Mouse (Mus musculus) brain, embryonic 18.5 days (tissue): ENCODE measurements around the gene Tsga10ip.
"Not testable (repeated sequence)": the region's sequence is repeated elsewhere in the genome, so short reads cannot be mapped to it uniquely, and the experiment has no call there.

Experiments
- DNase-seq: peaks from one replicate; pipeline ENCODE4 v3.0.0-alpha.2; 2012; ENCODE audit warnings: low read depth, low spot score

Gene Tsga10ip

DNA sequence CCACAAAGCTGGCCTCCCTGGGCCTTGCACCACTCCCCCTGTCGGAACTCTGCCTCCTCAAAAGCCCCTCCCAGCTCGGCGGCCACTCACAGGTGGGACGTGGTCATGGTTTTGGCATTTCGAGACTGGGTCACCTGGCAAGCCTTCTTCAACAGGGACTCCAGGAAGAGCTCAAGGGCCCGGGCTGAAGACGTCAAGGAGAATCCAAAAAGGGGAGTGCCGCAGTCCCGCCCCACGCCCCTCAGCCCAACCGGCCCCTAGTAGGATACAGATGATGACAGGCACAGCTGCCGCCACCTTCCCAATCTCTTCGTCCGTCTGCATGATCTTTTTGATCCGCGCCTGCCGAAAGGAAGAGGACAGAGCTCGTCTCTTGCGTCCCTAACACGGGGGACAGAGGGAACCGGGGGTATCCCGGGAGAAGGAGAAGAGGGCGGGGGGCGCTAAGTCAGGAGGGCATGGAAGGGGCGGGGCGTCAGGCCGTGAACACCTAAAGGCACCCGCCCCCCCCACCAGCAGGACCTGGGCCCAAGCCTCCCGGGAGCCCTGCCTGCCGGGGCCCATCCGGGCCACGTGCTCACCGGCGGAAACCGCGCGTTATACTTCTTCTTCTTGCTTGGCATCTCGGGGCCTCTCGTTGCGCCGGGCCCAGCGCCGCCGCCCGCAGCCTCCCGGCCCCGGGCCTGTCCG is 21.9 kb upstream of the Tsga10ip start:
- DNase-seq: no peak

DNA sequence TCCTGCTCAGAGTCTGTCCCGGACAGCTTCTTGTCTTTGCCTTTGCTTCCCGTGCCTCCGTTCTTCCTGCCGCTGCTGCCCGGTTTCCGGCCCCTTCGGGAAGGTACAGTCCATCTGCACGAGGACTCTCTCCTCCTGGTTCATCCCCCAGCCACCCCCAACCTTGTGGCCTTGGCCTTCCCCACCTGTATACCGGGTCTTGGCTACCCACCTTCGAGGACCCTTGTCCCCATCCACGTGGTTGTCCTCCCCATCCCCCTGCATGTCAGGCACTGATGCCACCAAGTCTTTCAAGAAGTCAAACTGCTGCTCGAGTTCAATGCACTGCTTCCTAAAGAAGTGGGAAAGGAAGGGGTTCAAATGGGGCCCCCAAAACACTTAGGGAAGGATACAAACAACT is 21.2 kb upstream of the Tsga10ip start:
- no peak for DNase-seq

GRCm38 (mm10) chr19:5422895-5423443 is 20.6 kb upstream of the Tsga10ip start:
- no peak for DNase-seq

- DNase-seq: no peak
Measured at GRCm38 (mm10) chr19:5422267-5422666, 19.9 kb upstream of the Tsga10ip start.

DNA sequence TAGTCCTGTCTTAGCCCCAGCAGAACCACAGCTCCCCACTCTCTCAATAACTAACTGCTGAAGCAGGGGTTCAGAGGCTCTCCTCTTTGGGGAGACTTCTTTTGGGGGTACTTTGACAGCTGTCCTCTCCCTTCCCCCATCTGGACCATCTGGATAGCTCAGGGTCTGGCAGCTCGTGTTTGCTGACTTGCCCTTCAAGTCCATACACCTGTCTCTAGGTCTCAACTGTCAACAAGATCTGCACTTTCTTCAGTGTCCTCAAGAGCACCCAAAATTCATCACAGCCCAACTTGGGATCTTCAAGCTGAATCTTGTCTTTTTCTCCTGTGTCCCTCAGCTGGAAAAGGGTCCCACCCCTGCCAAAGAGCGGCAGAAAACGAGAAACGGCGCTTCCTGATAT is 19.5 kb upstream of the Tsga10ip start:
- no peak for DNase-seq

DNA sequence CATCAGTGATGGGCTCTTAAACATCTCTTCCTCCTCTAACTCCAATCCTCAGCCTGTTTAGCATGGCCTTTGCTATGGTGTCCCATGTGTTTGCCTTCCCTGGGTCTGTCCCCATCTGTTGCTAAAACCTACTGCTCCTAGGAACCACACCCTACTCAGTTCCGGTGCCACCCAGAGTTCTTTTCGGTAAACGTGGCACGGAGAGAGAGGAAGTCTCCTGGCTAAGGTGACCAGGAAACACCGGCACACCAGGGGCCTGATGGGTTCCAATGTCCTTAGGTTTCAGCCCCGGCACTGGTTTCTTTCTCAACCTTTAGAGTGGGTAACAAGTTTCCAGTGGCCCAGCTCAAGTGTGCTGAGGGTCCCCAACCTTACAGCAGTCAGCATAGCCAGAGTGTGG is 18.3 kb upstream of the Tsga10ip start:
- DNase-seq: no peak

DNA sequence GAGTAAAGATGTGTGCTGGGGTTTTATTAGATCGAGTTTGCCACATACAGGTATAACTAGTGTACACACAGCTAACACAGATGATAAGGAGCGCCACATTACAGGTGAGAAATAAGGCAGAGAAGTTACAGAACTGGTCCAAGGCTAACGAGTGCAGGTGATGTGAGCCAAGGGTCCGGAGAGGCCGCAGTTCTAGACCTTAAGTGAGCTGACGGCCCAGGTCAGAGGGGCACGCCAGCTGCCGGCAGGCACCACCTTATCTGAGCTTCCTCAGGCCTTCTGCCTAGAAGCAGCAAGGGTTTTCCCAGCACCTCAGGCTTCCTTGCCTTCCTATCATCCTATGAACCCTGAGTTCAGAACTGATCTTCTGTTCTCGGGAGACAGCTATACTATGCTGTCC is 17.3 kb upstream of the Tsga10ip start:
- no peak for DNase-seq

DNA sequence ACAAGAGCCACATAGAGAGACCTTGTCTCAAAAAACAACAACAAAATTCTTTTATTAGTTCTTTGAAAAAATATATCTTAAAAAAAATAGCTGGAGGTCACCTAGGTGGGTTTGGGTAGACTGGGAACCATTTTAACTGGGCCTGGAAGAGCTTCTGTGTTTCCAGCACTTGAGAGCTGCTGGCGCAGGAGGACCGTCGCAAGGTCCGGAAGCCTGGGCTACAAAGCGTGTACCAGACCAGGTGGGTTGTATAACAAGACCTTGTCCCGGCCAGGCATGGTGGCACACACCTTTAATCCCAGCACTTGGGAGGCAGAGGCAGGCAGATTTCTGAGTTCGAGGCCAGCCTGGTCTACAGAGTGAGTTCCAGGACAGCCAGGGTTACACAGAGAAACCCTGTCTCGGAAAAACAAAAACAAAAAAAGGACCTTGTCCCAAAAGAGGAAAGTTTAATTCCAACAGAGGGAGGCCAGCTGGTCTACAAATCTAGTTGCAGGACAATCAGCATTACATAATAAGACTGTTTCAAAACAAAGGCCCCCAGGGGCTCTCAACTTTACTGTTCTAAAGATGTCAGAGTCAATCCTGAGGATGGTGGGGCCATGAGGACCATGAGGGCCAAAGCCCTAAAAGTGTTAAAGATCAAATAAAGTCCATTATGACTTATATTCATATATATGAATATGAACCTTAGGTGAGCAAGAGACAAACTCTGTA is 16.6 kb upstream of the Tsga10ip start:
- DNase-seq: no peak

- DNase-seq: no peak
Measured at GRCm38 (mm10) chr19:5414534-5414957, 12.2 kb upstream of the Tsga10ip start.

- DNase-seq: no peak
Measured at GRCm38 (mm10) chr19:5413840-5414239, 11.5 kb upstream of the Tsga10ip start.

DNA sequence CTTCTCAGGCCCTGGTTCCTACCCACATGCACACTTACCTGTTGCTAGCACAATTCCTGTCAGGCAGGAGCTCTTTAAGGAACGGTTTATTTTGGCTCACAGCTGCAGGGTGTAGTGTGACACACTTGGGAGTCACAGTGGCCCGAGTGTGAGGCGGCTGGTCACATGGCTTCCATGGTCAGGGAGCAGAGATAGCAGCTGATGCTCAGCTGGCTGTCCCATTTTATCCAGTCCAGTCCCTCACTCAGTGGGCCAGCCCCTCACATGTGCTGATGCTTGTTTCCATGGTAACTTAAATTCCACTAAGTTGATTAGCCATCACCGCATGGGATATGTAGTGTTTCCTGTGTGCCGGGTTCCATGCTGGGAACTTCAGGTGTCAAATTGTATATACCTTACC is 9.6 kb upstream of the Tsga10ip start:
- DNase-seq: no peak

GRCm38 (mm10) chr19:5410641-5411040 is 8.3 kb upstream of the Tsga10ip start:
- no peak for DNase-seq

GRCm38 (mm10) chr19:5409068-5409467 is 6.7 kb upstream of the Tsga10ip start:
- DNase-seq: no peak

- no peak for DNase-seq
Measured at GRCm38 (mm10) chr19:5408057-5409001, 6.0 kb upstream of the Tsga10ip start.

- DNase-seq: no peak
Measured at GRCm38 (mm10) chr19:5407133-5407532, 4.8 kb upstream of the Tsga10ip start.

GRCm38 (mm10) chr19:5406531-5407126 is 4.3 kb upstream of the Tsga10ip start:
- DNase-seq: not testable (repeated sequence)

GRCm38 (mm10) chr19:5405924-5406323 is 3.6 kb upstream of the Tsga10ip start:
- DNase-seq: no peak

DNA sequence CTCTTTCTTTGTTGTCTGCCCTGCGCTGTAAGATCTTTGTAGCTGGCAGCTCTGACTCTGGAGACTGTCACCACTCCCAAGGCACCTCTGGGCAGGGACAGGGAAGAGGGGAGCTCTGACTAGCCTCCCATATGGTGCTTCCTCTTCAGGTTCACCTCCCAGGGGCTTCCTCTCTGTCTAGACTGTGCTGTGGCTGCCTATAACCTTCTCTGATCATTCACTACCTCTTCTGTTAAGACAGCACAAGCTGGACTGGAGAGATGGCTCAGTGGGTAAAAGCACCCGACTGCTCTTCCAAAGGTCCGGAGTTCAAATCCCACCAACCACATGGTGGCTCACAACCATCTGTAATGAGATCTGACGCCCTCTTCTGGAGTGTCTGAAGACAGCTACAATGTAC is 1.3 kb downstream of the Tsga10ip start:
- DNase-seq: not testable (repeated sequence)

DNA sequence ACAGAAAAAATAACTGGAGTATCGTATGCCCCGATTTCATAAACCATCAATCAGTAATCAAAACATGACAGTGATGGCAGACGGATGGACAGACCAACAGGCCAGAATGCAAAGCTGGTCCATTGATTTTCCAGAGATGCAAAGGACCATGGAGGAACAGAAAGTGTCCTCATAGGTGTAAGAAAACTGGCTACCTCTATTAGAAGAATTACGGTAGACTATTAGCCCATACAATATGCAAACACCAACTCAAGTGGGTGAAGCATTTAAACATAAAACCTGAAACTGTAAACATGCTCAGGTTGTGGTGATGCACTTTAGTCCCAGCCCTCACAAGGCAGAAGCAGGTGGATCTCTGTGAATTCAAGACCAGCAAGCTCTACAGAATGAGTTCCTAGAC is 7.0 kb downstream of the Tsga10ip start:
- no peak for DNase-seq

DNA sequence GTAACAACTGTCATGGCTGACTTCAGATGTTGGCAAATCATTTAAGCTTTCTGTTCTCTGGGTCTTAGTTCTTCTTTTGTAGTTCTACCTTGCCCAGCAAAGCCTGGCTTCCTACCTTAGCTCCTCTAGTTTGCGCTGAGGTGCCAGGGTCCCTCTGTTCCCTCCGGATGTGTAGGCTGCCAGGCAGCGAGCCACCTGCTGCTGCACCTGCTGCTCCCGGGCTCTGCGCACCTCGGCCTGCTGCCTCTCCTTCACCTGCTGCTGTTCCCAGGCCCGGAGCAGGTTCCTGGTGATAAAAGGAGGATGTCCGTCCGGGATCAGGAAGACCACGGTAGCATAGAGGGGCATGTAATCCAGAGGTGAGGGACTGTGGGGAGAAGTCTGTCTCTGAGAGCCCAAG is 8.2 kb downstream of the Tsga10ip start:
- DNase-seq: no peak

DNA sequence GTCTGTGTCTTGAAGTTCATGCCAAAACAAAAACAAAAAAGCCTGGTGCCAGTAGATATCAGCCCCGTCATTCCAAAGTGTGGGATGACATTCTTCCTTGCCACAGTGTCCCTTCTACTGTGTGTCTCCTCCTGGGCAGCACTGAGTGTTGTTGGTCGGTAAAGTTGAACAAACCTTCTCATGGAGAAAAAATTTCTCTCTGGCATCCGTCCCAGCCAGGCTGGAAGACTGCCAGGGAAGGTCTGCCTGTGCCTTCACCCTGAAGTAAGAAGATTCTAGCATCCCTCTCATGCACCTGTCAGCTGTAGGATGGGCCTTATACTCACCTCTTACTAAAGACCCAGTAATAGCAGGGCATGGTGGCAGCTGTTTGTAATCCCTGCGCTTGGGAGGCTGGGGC is 9.4 kb downstream of the Tsga10ip start:
- DNase-seq: no peak

DNA sequence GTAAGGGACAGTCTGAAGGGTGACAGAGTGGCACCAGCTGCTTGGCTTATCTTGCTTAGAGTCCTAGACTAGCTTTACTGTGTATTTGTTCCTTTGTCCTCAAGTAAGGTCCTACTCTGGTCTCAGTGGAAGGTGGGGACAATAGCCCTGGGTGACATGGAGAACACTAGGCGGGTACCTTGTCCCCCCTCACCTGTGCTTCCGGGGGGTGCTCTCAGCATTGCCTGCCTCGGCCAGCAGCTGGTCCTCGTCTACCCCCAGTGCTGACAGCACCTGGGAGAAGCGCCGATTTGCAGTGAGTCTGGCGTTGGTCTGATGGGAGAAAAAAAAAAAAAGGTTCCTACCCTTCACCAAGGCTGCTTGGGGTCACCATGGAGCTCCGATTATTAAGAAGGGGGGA is 11.9 kb downstream of the Tsga10ip start:
- no peak for DNase-seq
